Mouse (Mus musculus): ENCODE results near the gene Olfr1066. TPM values are rescaled to one million over a fixed set of nuclear protein-coding genes. Genes with fewer than 3 reads are reported as not detected.
A peak's percentile ranks its signal among the peaks of the same experiment; 100 is the strongest.
"Not testable (repeated sequence)": the region's sequence is repeated elsewhere in the genome, so short reads cannot be mapped to it uniquely, and the experiment has no call there.

Gene Olfr1066
- total RNA-seq (2012; rRNA removed): not detected in 2 replicates

GRCm38 (mm10) chr2:86456169-86456568 lies at the start of gene Olfr1066:
Gene Olfr1066, minus strand, starts transcription at chr2:86456269.
- Histone ChIP-seq H3K4me1 (ENCODE audit: control insufficient read depth in 2 of 2, insufficient read depth in 2 of 2, low read length in 2 of 2, poor library complexity in 1 of 2) (no peaks in the 10 kb centered on the region), H3K36me3 (ENCODE audit: control insufficient read depth, insufficient read depth, low read length, poor library complexity, severe bottlenecking) (no peaks in the 10 kb centered on the region), H3K9ac (ENCODE audit: insufficient read depth, low read depth, low read length, poor library complexity, severe bottlenecking) (no peak within 1 kb of the TSS), H3K27ac (ENCODE audit: insufficient read depth, low read depth, low read length, poor library complexity, severe bottlenecking) (no peak within 1 kb of the TSS), H3K4me3 (ENCODE audit: insufficient read depth in 1 of 2, low read depth in 1 of 2, low read length in 2 of 2, poor library complexity in 1 of 2, severe bottlenecking in 1 of 2) (no peak within 1 kb of the TSS), H3K9me3 (ENCODE audit: control insufficient read depth, insufficient read depth, low read depth, low read length) (no peaks in the 10 kb centered on the region)
- no peak for DNase-seq (ENCODE audit: low read depth, low spot score)
- no peak for TF ChIP-seq HCFC1 (IDR thresholded peaks at IDR 0.05; ENCODE audit: borderline replicate concordance, insufficient read depth, low read length)
- no peak for TF ChIP-seq ZNF384 (IDR thresholded peaks at IDR 0.05; ENCODE audit: low read depth, low read length)
- TF ChIP-seq ZC3H11A (IDR thresholded peaks at IDR 0.05; ENCODE audit: borderline replicate concordance, low read depth, low read length): no peak
- no peak for TF ChIP-seq CHD2 (IDR thresholded peaks at IDR 0.05; ENCODE audit: low read depth, low read length)
- no peak for TF ChIP-seq MAFK (IDR thresholded peaks at IDR 0.05; ENCODE audit: insufficient read depth, low read depth, low read length)
- in situ Hi-C loops (cut with MboI; ENCODE audit: low sequenced_read_pairs in 2 of 2, unreplicated experiment in 2 of 2): no loop called here

- TF ChIP-seq CHD2 (IDR thresholded peaks at IDR 0.05; ENCODE audit: low read depth, low read length) (no peak), ZC3H11A (IDR thresholded peaks at IDR 0.05; ENCODE audit: borderline replicate concordance, low read depth, low read length) (no peak), ZNF384 (IDR thresholded peaks at IDR 0.05; ENCODE audit: low read depth, low read length) (no peak), HCFC1 (IDR thresholded peaks at IDR 0.05; ENCODE audit: borderline replicate concordance, insufficient read depth, low read length) (no peak), MAFK (IDR thresholded peaks at IDR 0.05; ENCODE audit: insufficient read depth, low read depth, low read length) (no peak)
- in situ Hi-C loops (cut with MboI; ENCODE audit: low sequenced_read_pairs in 2 of 2, unreplicated experiment in 2 of 2): loop anchor here in 1 of 2 experiments (25.0 kb wide), 1 partner anchor 775 kb away; the partner anchor contains the start of gene Olfr1009
- H3K4me1 ChIP-seq (ENCODE audit: control insufficient read depth in 2 of 2, insufficient read depth in 2 of 2, low read length in 2 of 2, poor library complexity in 1 of 2): no peaks in the 10 kb centered on the region
Observed at GRCm38 (mm10) chr2:86487286-86487685, 31.2 kb upstream of the Olfr1066 start, which contains the start of gene Olfr228. Gene Olfr228, minus strand, starts transcription at chr2:86487386.

GRCm38 (mm10) chr2:86464442-86465109 lies 8.5 kb upstream of the Olfr1066 start:
- in situ Hi-C loops (cut with MboI; ENCODE audit: low sequenced_read_pairs in 2 of 2, unreplicated experiment in 2 of 2): loop anchor here in 1 of 2 experiments (10.0 kb wide), 1 partner anchor 740 kb away; no protein-coding TSS in a partner anchor
- no peak overlapping the region for H3K27ac ChIP-seq (ENCODE audit: insufficient read depth, low read depth, low read length, poor library complexity, severe bottlenecking)

More at GRCm38 (mm10) chr2:86487286-86487685, 31.2 kb upstream of the Olfr1066 start, which contains the start of gene Olfr228:
- H3K9ac ChIP-seq (ENCODE audit: insufficient read depth, low read depth, low read length, poor library complexity, severe bottlenecking): no peak within 1 kb of the TSS
- no peaks in the 10 kb centered on the region for H3K36me3 ChIP-seq (ENCODE audit: control insufficient read depth, insufficient read depth, low read length, poor library complexity, severe bottlenecking)
- no peak within 1 kb of the TSS for H3K4me3 ChIP-seq (ENCODE audit: insufficient read depth in 1 of 2, low read depth in 1 of 2, low read length in 2 of 2, poor library complexity in 1 of 2, severe bottlenecking in 1 of 2)
- H3K9me3 ChIP-seq (ENCODE audit: control insufficient read depth, insufficient read depth, low read depth, low read length): no peaks in the 10 kb centered on the region
- DNase-seq (ENCODE audit: low read depth, low spot score): no peak
- no peak within 1 kb of the TSS for H3K27ac ChIP-seq (ENCODE audit: insufficient read depth, low read depth, low read length, poor library complexity, severe bottlenecking)

GRCm38 (mm10) chr2:86460434-86460833 lies 4.4 kb upstream of the Olfr1066 start:
- TF ChIP-seq MAFK (IDR thresholded peaks at IDR 0.05; ENCODE audit: insufficient read depth, low read depth, low read length): no peak
- TF ChIP-seq HCFC1 (IDR thresholded peaks at IDR 0.05; ENCODE audit: borderline replicate concordance, insufficient read depth, low read length): no peak
- no peak for TF ChIP-seq ZC3H11A (IDR thresholded peaks at IDR 0.05; ENCODE audit: borderline replicate concordance, low read depth, low read length)
- no peak for TF ChIP-seq CHD2 (IDR thresholded peaks at IDR 0.05; ENCODE audit: low read depth, low read length)
- TF ChIP-seq ZNF384 (IDR thresholded peaks at IDR 0.05; ENCODE audit: low read depth, low read length): no peak
- Histone ChIP-seq H3K4me1 (ENCODE audit: control insufficient read depth in 2 of 2, insufficient read depth in 2 of 2, low read length in 2 of 2, poor library complexity in 1 of 2) (no peaks in the 10 kb centered on the region), H3K9ac (ENCODE audit: insufficient read depth, low read depth, low read length, poor library complexity, severe bottlenecking) (no peak overlapping the region), H3K9me3 (ENCODE audit: control insufficient read depth, insufficient read depth, low read depth, low read length) (no peaks in the 10 kb centered on the region), H3K4me3 (ENCODE audit: insufficient read depth in 1 of 2, low read depth in 1 of 2, low read length in 2 of 2, poor library complexity in 1 of 2, severe bottlenecking in 1 of 2) (no peak overlapping the region), H3K27ac (ENCODE audit: insufficient read depth, low read depth, low read length, poor library complexity, severe bottlenecking) (no peak overlapping the region), H3K36me3 (ENCODE audit: control insufficient read depth, insufficient read depth, low read length, poor library complexity, severe bottlenecking) (no peaks in the 10 kb centered on the region)
- DNase-seq (ENCODE audit: low read depth, low spot score): no peak
- in situ Hi-C loops (cut with MboI; ENCODE audit: low sequenced_read_pairs in 2 of 2, unreplicated experiment in 2 of 2): loop anchor here in 1 of 2 experiments (10.0 kb wide), 1 partner anchor 736 kb away; no protein-coding TSS in a partner anchor

More at GRCm38 (mm10) chr2:86464442-86465109, 8.5 kb upstream of the Olfr1066 start:
- no peak overlapping the region for H3K4me3 ChIP-seq (ENCODE audit: insufficient read depth in 1 of 2, low read depth in 1 of 2, low read length in 2 of 2, poor library complexity in 1 of 2, severe bottlenecking in 1 of 2)
- H3K9me3 ChIP-seq (ENCODE audit: control insufficient read depth, insufficient read depth, low read depth, low read length): no peaks in the 10 kb centered on the region
- H3K36me3 ChIP-seq (ENCODE audit: control insufficient read depth, insufficient read depth, low read length, poor library complexity, severe bottlenecking): no peaks in the 10 kb centered on the region
- no peaks in the 10 kb centered on the region for H3K4me1 ChIP-seq (ENCODE audit: control insufficient read depth in 2 of 2, insufficient read depth in 2 of 2, low read length in 2 of 2, poor library complexity in 1 of 2)
- H3K9ac ChIP-seq (ENCODE audit: insufficient read depth, low read depth, low read length, poor library complexity, severe bottlenecking): no peak overlapping the region
- no peak for DNase-seq (ENCODE audit: low read depth, low spot score)
- peak; percentile 91 for TF ChIP-seq ZC3H11A (IDR thresholded peaks at IDR 0.05; ENCODE audit: borderline replicate concordance, low read depth, low read length)
- TF ChIP-seq HCFC1 (IDR thresholded peaks at IDR 0.05; ENCODE audit: borderline replicate concordance, insufficient read depth, low read length): no peak

GRCm38 (mm10) chr2:86450491-86450890 lies 5.6 kb downstream of the Olfr1066 start, which contains the start of gene Olfr1065:
Gene Olfr1065, minus strand, starts transcription at chr2:86450591.
- H3K36me3 ChIP-seq (ENCODE audit: control insufficient read depth, insufficient read depth, low read length, poor library complexity, severe bottlenecking); H3K4me3 ChIP-seq (ENCODE audit: insufficient read depth in 1 of 2, low read depth in 1 of 2, low read length in 2 of 2, poor library complexity in 1 of 2, severe bottlenecking in 1 of 2); in situ Hi-C loops (cut with MboI; ENCODE audit: low sequenced_read_pairs in 2 of 2, unreplicated experiment in 2 of 2); H3K4me1 ChIP-seq (ENCODE audit: control insufficient read depth in 2 of 2, insufficient read depth in 2 of 2, low read length in 2 of 2, poor library complexity in 1 of 2); H3K9ac ChIP-seq (ENCODE audit: insufficient read depth, low read depth, low read length, poor library complexity, severe bottlenecking); H3K9me3 ChIP-seq (ENCODE audit: control insufficient read depth, insufficient read depth, low read depth, low read length); DNase-seq (ENCODE audit: low read depth, low spot score); H3K27ac ChIP-seq (ENCODE audit: insufficient read depth, low read depth, low read length, poor library complexity, severe bottlenecking): not testable (repeated sequence)

GRCm38 (mm10) chr2:86442101-86442500 lies 14.0 kb downstream of the Olfr1066 start:
- H3K36me3 ChIP-seq (ENCODE audit: control insufficient read depth, insufficient read depth, low read length, poor library complexity, severe bottlenecking); H3K4me3 ChIP-seq (ENCODE audit: insufficient read depth in 1 of 2, low read depth in 1 of 2, low read length in 2 of 2, poor library complexity in 1 of 2, severe bottlenecking in 1 of 2); H3K9me3 ChIP-seq (ENCODE audit: control insufficient read depth, insufficient read depth, low read depth, low read length); H3K9ac ChIP-seq (ENCODE audit: insufficient read depth, low read depth, low read length, poor library complexity, severe bottlenecking); H3K4me1 ChIP-seq (ENCODE audit: control insufficient read depth in 2 of 2, insufficient read depth in 2 of 2, low read length in 2 of 2, poor library complexity in 1 of 2); in situ Hi-C loops (cut with MboI; ENCODE audit: low sequenced_read_pairs in 2 of 2, unreplicated experiment in 2 of 2); H3K27ac ChIP-seq (ENCODE audit: insufficient read depth, low read depth, low read length, poor library complexity, severe bottlenecking): not testable (repeated sequence)
- peak; percentile 50 for DNase-seq (ENCODE audit: low read depth, low spot score)

- H3K27ac ChIP-seq (ENCODE audit: insufficient read depth, low read depth, low read length, poor library complexity, severe bottlenecking); in situ Hi-C loops (cut with MboI; ENCODE audit: low sequenced_read_pairs in 2 of 2, unreplicated experiment in 2 of 2); H3K36me3 ChIP-seq (ENCODE audit: control insufficient read depth, insufficient read depth, low read length, poor library complexity, severe bottlenecking); H3K9ac ChIP-seq (ENCODE audit: insufficient read depth, low read depth, low read length, poor library complexity, severe bottlenecking); DNase-seq (ENCODE audit: low read depth, low spot score); H3K4me3 ChIP-seq (ENCODE audit: insufficient read depth in 1 of 2, low read depth in 1 of 2, low read length in 2 of 2, poor library complexity in 1 of 2, severe bottlenecking in 1 of 2); H3K4me1 ChIP-seq (ENCODE audit: control insufficient read depth in 2 of 2, insufficient read depth in 2 of 2, low read length in 2 of 2, poor library complexity in 1 of 2); H3K9me3 ChIP-seq (ENCODE audit: control insufficient read depth, insufficient read depth, low read depth, low read length): not testable (repeated sequence)
Observed at GRCm38 (mm10) chr2:86428511-86428910, 27.6 kb downstream of the Olfr1066 start.
